Mouse (Mus musculus) midbrain, postnatal 0 days (tissue): ENCODE data around the gene Zfp366. TPM values are rescaled to one million over a fixed set of nuclear protein-coding genes. Genes with fewer than 3 reads are reported as not detected.

ENCODE experiments used
- ATAC-seq: fragments of 200-750 bp; cut with Nextera tagmentation; 2 replicates; pipeline ENCODE4 v1.8.0; 2017; ENCODE audit warnings: moderate number of reproducible peaks, mild to moderate bottlenecking, moderate TSS enrichment, moderate library complexity; ENCODE audit not compliant: low FRiP score
- DNase-seq: peaks from one replicate; pipeline ENCODE4 v3.0.0-alpha.2; 2015; ENCODE audit warnings: low spot score
- H3K27ac ChIP-seq: fragments of 300-500 bp; sonication (generic); 2 replicates; pipeline ENCODE4 v1.5.1; 2014; ENCODE audit warnings: low read depth, mild to moderate bottlenecking, low read length, mixed read lengths
- H3K27me3 ChIP-seq: fragments of 300-500 bp; sonication (generic); 2 replicates; pipeline ENCODE4 v1.6.1; 2014; ENCODE audit warnings: low read length, control low read depth, mixed read lengths; ENCODE audit not compliant: insufficient read depth
- H3K36me3 ChIP-seq: fragments of 300-500 bp; sonication (generic); 2 replicates; pipeline ENCODE4 v1.6.1; 2014; ENCODE audit warnings: low read length, control low read depth, mixed read lengths; ENCODE audit not compliant: insufficient read depth
- H3K4me1 ChIP-seq: fragments of 300-500 bp; sonication (generic); 2 replicates; pipeline ENCODE4 v1.6.1; 2014; ENCODE audit warnings: mild to moderate bottlenecking, control low read depth, antibody characterized with exemption, low read length, mixed read lengths; ENCODE audit not compliant: insufficient read depth
- H3K4me2 ChIP-seq: fragments of 300-500 bp; sonication (generic); 2 replicates; pipeline ENCODE4 v1.6.1; 2014; ENCODE audit warnings: low read depth, mild to moderate bottlenecking, low read length, mixed read lengths; ENCODE audit not compliant: poor library complexity, severe bottlenecking
- H3K4me3 ChIP-seq: fragments of 300-500 bp; sonication (generic); 2 replicates; pipeline ENCODE4 v1.5.1; 2014; ENCODE audit warnings: low read depth, mild to moderate bottlenecking, low read length, moderate library complexity
- H3K9ac ChIP-seq: fragments of 300-500 bp; sonication (generic); replicated peaks from 2 replicates; pipeline ENCODE4 v1.6.1; 2014; ENCODE audit warnings: mild to moderate bottlenecking, low read length, moderate library complexity, mixed read lengths; ENCODE audit not compliant: poor library complexity, severe bottlenecking
- H3K9me3 ChIP-seq: fragments of 300-500 bp; sonication (generic); 2 replicates; pipeline ENCODE4 v1.6.1; 2016; ENCODE audit warnings: low read length, control low read depth
- CTCF ChIP-seq: IDR thresholded peaks from 2 replicates; pipeline ENCODE4 v1.5.1; 2016; ENCODE audit warnings: antibody characterized with exemption, mild to moderate bottlenecking
- WGBS: fragments of 180-500 bp; shearing (Covaris S2); extraction: QIAGEN DNeasy Blood & Tissue Kit; methylation state at CpG from one replicate; pipeline ENCODE4 v1.1.7; 2014; 5-methylcytosine and 5-hydroxymethylcytosine counted together
- polyA plus RNA-seq: library from polyadenylated mRNA; unstranded; fragments of >200 nt; fragmentation: Nextera tagmentation; extraction: Ambion mirVana; gene quantifications from 2 replicates; pipeline ENCODE4 v1.2.1, GENCODE M21; 2015
- total RNA-seq: library from RNA; depleted of rRNA; stranded (reverse); fragments of >200 nt; gene quantifications from 2 replicates; pipeline ENCODE4 v1.2.3, GENCODE M21; 2014

Gene Zfp366
- total and polyA plus RNA-seq, 2 experiments from 2014 or later: 0.30 to 1.9 TPM

DNA sequence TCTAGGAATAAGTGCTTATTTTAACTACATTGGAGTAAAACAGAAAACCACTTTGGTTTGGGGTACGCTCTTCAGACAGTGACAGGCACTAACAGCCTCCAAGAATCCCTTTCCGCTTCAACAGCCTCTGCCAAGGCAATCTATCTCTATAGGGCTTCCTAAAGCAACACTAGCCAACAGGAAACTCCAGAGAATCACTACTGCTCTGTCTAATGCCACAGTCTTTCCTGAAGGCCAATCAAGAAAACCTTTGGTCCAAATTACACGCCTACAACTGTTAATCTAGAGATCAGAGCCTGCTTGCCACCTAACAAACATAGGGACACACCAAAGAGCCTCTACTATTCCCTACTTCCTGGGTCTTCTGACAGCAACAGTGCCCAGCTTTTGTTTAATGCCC lies 42.2 kb downstream of the Zfp366 start:
- WGBS: 89% methylated on average over 3 of the region's 3 CpGs
- no peak overlapping the region for H3K27ac ChIP-seq
- ATAC-seq (no peak), DNase-seq (no peak)
- H3K9me3 ChIP-seq: no peaks in the 10 kb centered on the region
- H3K4me2 ChIP-seq: no peak overlapping the region
- H3K9ac ChIP-seq: no peak overlapping the region
- TF ChIP-seq CTCF: no peak
- H3K36me3 ChIP-seq: no peaks in the 10 kb centered on the region
- no peaks in the 10 kb centered on the region for H3K27me3 ChIP-seq
- H3K4me1 ChIP-seq: no peaks in the 10 kb centered on the region
- H3K4me3 ChIP-seq: no peak overlapping the region

DNA sequence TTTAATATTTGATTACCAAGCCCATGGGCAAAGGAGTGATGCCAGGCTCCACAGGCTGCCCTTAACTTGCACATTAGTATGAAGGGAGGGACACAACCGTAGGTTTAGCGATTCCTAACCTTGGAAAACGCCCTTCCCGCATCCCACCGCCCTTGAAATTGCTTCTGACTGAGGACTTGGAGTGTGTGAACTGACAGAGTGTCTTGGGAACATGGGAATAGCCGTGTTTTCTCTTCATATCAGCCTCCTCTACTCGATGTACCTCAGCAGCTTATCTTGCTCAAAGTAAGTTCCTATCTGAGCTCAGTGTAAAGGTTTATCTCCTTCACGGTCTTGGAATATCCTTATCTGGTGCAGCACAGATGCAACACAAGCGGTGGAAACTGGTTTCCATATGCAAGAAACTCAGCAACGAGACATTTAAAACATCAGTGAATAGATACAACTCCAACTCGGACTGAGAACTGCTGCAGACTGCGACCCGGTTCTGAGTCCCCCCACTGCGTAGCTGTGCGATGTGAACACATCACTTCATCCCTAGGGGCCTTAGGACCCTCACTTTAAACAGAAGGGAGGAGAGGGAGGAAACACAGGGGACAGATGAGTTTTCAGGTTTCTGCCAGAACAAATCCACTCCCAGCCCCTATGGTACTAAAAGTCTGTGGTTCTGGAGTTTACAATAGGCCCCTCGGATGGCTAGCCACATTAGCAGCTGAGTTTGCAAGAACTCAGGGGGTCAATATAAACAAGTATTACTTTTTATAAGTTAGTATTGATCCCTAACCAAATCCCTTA lies 43.0 kb downstream of the Zfp366 start:
- no peaks in the 10 kb centered on the region for H3K27me3 ChIP-seq
- no peaks in the 10 kb centered on the region for H3K36me3 ChIP-seq
- TF ChIP-seq CTCF: no peak
- H3K9ac ChIP-seq: no peak overlapping the region
- no peak for ATAC-seq
- no peaks in the 10 kb centered on the region for H3K9me3 ChIP-seq
- no peak for DNase-seq
- no peak overlapping the region for H3K4me3 ChIP-seq
- no peaks in the 10 kb centered on the region for H3K4me1 ChIP-seq
- H3K27ac ChIP-seq: no peak overlapping the region
- no peak overlapping the region for H3K4me2 ChIP-seq
- 88% methylated on average over 16 of the region's 16 CpGs for WGBS

DNA sequence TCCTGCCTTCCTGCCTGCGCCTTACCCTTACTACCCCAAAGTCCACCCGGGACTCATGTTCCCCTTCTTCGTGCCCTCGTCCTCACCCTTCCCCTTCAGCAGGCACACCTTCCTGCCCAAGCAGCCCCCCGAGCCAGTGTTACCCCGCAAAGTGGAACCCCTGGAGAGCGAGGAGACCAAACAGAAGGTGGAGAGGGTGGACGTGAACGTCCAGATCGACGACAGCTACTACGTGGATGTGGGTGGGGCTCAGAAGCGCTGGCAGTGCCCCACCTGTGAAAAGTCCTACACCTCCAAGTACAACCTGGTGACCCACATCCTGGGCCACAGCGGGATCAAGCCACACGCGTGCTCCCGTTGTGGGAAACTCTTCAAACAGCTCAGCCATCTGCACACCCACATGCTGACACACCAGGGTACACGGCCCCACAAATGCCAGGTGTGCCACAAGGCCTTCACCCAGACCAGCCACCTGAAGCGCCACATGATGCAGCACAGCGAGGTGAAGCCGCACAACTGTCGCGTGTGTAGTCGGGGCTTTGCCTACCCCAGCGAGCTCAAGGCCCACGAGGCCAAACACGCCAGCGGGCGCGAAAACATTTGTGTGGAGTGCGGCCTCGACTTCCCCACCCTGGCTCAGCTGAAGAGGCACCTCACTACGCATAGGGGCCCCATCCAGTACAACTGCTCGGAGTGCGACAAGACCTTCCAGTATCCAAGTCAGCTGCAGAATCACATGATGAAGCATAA lies 44.4 kb downstream of the Zfp366 start:
- ATAC-seq: no peak
- no peaks in the 10 kb centered on the region for H3K4me1 ChIP-seq
- 95% methylated on average over 35 of the region's 35 CpGs for WGBS

DNA sequence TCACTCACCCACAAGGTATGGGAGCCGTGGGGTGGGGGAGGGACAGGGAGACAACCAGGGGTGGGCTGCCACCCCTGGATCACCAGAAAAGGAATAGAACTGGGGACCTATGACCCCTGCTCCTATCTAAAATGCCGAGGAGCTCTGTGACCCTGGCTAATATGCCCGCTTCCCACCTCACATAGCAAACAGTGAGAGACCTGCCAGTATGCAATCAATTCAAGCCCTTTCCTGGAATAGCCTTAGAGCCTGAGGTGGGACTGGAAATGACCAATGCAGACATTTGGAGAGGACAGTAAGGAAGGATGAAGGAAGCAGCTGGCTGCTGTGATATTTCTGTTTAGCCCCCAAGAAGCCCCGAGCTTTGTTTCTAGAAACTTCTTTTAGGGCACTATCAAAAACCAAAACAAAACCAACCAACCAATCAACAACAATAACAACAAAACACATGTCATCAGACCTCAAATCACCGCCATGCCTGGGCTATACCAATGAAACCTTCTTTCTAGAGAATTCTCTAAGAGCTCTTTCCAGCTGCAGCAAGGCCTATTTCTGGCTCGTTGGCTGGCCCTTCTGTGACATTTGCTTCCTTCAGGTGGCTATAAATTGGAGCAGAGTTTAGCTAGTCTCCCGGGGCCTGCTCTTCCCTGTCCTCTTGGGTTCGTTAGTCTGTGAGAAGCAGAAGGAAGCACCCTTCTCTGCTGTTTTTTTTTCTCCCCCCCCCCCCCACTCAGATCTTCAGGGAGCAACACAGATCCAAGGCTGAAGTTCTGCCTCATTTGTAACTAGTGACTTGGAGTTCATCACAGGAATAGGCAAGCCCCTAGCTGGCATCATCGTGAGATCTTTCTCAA lies 45.2 kb downstream of the Zfp366 start:
- H3K9me3 ChIP-seq: no peaks in the 10 kb centered on the region
- H3K27ac ChIP-seq: no peak overlapping the region
- no peak overlapping the region for H3K4me3 ChIP-seq
- 79% methylated on average over 9 of the region's 9 CpGs for WGBS
- no peak for TF ChIP-seq CTCF
- H3K9ac ChIP-seq: no peak overlapping the region
- ATAC-seq (no peak), DNase-seq (no peak)
- H3K36me3 ChIP-seq: no peaks in the 10 kb centered on the region
- H3K4me2 ChIP-seq: no peak overlapping the region
- no peaks in the 10 kb centered on the region for H3K4me1 ChIP-seq
- H3K27me3 ChIP-seq: no peaks in the 10 kb centered on the region

More for the DNA sequence above, 44.4 kb downstream of the Zfp366 start:
- H3K4me2 ChIP-seq: no peak overlapping the region
- H3K27me3 ChIP-seq: no peaks in the 10 kb centered on the region
- DNase-seq: no peak
- no peaks in the 10 kb centered on the region for H3K9me3 ChIP-seq
- H3K27ac ChIP-seq: no peak overlapping the region
- no peak overlapping the region for H3K9ac ChIP-seq
- no peak for TF ChIP-seq CTCF
- H3K36me3 ChIP-seq: no peaks in the 10 kb centered on the region
- no peak overlapping the region for H3K4me3 ChIP-seq

DNA sequence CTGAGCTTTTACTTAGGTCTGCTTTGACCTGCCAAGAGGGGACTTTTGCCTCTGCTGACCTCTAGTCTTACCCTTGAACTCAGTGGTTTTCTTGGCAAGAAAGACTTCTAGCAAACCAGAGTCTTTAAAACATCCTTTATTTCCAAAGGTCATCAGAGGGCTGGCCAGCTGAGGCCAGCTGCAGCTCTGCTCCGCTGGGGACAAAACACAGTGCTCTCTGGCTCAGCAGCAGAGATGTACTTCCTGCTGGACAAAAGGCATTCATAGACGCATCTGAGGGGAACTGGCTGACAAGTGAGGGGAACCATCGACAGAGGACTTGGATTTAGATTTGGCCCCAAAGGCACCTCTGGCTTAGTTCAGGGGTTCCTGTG lies 45.9 kb downstream of the Zfp366 start:
- no peaks in the 10 kb centered on the region for H3K27me3 ChIP-seq
- no peaks in the 10 kb centered on the region for H3K4me1 ChIP-seq
- no peaks in the 10 kb centered on the region for H3K36me3 ChIP-seq
- H3K9ac ChIP-seq: no peak overlapping the region
- DNase-seq: no peak
- H3K27ac ChIP-seq: no peak overlapping the region
- TF ChIP-seq CTCF: no peak
- H3K4me3 ChIP-seq: no peak overlapping the region
- no peak overlapping the region for H3K4me2 ChIP-seq
- H3K9me3 ChIP-seq: no peaks in the 10 kb centered on the region
- ATAC-seq: no peak
- WGBS: 26% methylated on average over 3 of the region's 3 CpGs
